ENCODE assay signal across 9 mouse cellular contexts in genomic region chr13:21180551-21181530, GRCm38 (mm10). TPM values are rescaled to one million over a fixed set of nuclear protein-coding genes. Genes with fewer than 3 reads are reported as not detected.
DNase-seq lines count a peak whose midpoint lies in the region; ATAC-seq and TF ChIP-seq lines count a peak whose summit lies in the region.
"Had no signal": no experiment of that assay in that cellular context is flagged by ENCODE, and none has a peak within 500 bp of the region (broad histone marks: within the 10 kb centered on the region; RNA-seq: fewer than 3 reads in every experiment).

No protein-coding gene starts in this region.

- H3K4me3 ChIP-seq in heart, adult 2 months: peak overlapping the region; percentile 94
- peak overlapping the region; percentile 98 for H3K4me3 ChIP-seq in kidney, postnatal 0 days (replicated peaks; ENCODE audit: low read depth, low read length)

- peaks cover 1% of the 10 kb centered on the region for H3K4me1 ChIP-seq in heart, adult 2 months (ENCODE audit: control insufficient read depth, insufficient read depth, low read length)
- peaks cover 9% of the 10 kb centered on the region for H3K4me1 ChIP-seq in kidney, postnatal 0 days (replicated peaks; ENCODE audit: insufficient read depth, low read length)

- TF ChIP-seq POLR2A in heart, adult 2 months (IDR thresholded peaks at IDR 0.05; ENCODE audit: insufficient read depth, low read depth, low read length): no peak

- peak; percentile 43 to 66 for DNase-seq in CD8-positive naive resting alpha-beta T cell, adult 2 months (ENCODE audit: low read depth in 2 of 2, low spot score in 2 of 2)
- DNase-seq in embryo, embryonic 11 days: peak; percentile 78
- DNase-seq in heart, adult 2 months: peak; percentile 70 to 77
- DNase-seq in kidney, postnatal 0 days (ENCODE audit: low spot score): peak; percentile 61
- peak; percentile 64 for DNase-seq in lung, postnatal 10 days
- peak; percentile 73 for DNase-seq in retina, embryonic 14.5 days (ENCODE audit: low spot score)
- DNase-seq in yolk sac, embryonic 10.5 days (ENCODE audit: low spot score): peak; percentile 60

- peak overlapping the region; percentile 97 for H3K27ac ChIP-seq in heart, adult 2 months
- H3K27ac ChIP-seq in kidney, postnatal 0 days: peak overlapping the region; percentile 95

- ATAC-seq in activated CD4-positive, CD25-positive, alpha-beta regulatory T cell, adult 4 months: peak; percentile 48
- peak; percentile 44 for ATAC-seq in kidney, postnatal 0 days (replicated peaks; ENCODE audit: low FRiP score, low read depth)

- H3K4me2 ChIP-seq in kidney, postnatal 0 days (ENCODE audit: low read length): peak overlapping the region; percentile 59

- H3K79me2 ChIP-seq in heart, adult 2 months (replicated peaks; ENCODE audit: control insufficient read depth, insufficient read depth, low read length): 0 out of 2 replicates have a peak, but pooled peaks cover 1% of the 10 kb centered on the region

- 1% methylated on average over 71 of the region's 71 CpGs for WGBS in heart, adult 2 months
- under 1% methylated on average over 71 of the region's 71 CpGs for WGBS in kidney, postnatal 0 days

- H3K9me3 ChIP-seq in kidney, postnatal 0 days (replicated peaks; ENCODE audit: low read length): no peaks in the 10 kb centered on the region

- H3K9ac ChIP-seq in heart, adult 2 months (ENCODE audit: low read depth, low read length): peak overlapping the region; percentile 77
- H3K9ac ChIP-seq in kidney, postnatal 0 days (ENCODE audit: low read depth, low read length): peak overlapping the region; percentile 89

- intact Hi-C loops in heart, adult 2 months (cut with DNase I): loop anchor here (1.0 to 5.0 kb wide), 2 partner anchors 19 to 146 kb away; no protein-coding TSS in a partner anchor

- peaks cover 5% of the 10 kb centered on the region for H3K36me3 ChIP-seq in heart, adult 2 months (ENCODE audit: control insufficient read depth, insufficient read depth, low read length)
- H3K36me3 ChIP-seq in kidney, postnatal 0 days (ENCODE audit: insufficient read depth, low read length): peaks cover 28% of the 10 kb centered on the region

- no peaks in the 10 kb centered on the region for H3K27me3 ChIP-seq in heart, adult 2 months (ENCODE audit: control insufficient read depth, insufficient read depth, low read length)
- no peaks in the 10 kb centered on the region for H3K27me3 ChIP-seq in kidney, postnatal 0 days (ENCODE audit: insufficient read depth, low read length)

- TF ChIP-seq CTCF in heart, adult 2 months (IDR thresholded peaks at IDR 0.05): no peak
- TF ChIP-seq CTCF in kidney, postnatal 0 days (IDR thresholded peaks at IDR 0.05; ENCODE audit: low read depth): no peak

- TF ChIP-seq EP300 in heart, adult 2 months (IDR thresholded peaks at IDR 0.05; ENCODE audit: insufficient read depth, low read depth, low read length): no peak

RNA-seq across cellular contexts. Expression of gene Trim27, which starts 1.6 kb away (rescaled TPM):
- 10 to 100 TPM; 16.2 to 18.4 TPM for polyA plus RNA-seq in activated CD4-positive, CD25-positive, alpha-beta regulatory T cell, adult 4 months (2017; shearing (Covaris generic))
- total RNA-seq in heart, adult 2 months (2021): 10 to 100 TPM; 18.8 to 19.8 TPM
- 13.5 and 17.2 TPM in 2 replicates for polyA plus RNA-seq in heart, adult 2 months (2012; rRNA removed)
- polyA plus RNA-seq in kidney, postnatal 0 days (2015; fragmentation: Nextera tagmentation; extraction: Ambion mirVana): 101 and 103 TPM in 2 replicates

RNA-seq across cellular contexts. Expression of gene Olfr1368, which starts 35.2 kb away (rescaled TPM):
- polyA plus RNA-seq in activated CD4-positive, CD25-positive, alpha-beta regulatory T cell, adult 4 months (2017; shearing (Covaris generic)): not detected
- not detected for total RNA-seq in heart, adult 2 months (2021)
- not detected in 2 replicates for polyA plus RNA-seq in heart, adult 2 months (2012; rRNA removed)
- not detected in 2 replicates for polyA plus RNA-seq in kidney, postnatal 0 days (2015; fragmentation: Nextera tagmentation; extraction: Ambion mirVana)
- total RNA-seq: left cerebral cortex, adult 18-20 months had no signal

RNA-seq across cellular contexts. Expression of gene Olfr263, which starts 51.4 kb away (rescaled TPM):
- not detected for polyA plus RNA-seq in activated CD4-positive, CD25-positive, alpha-beta regulatory T cell, adult 4 months (2017; shearing (Covaris generic))
- not detected for total RNA-seq in heart, adult 2 months (2021)
- polyA plus RNA-seq in heart, adult 2 months (2012; rRNA removed): not detected in 2 replicates
- polyA plus RNA-seq in kidney, postnatal 0 days (2015; fragmentation: Nextera tagmentation; extraction: Ambion mirVana): not detected in 2 replicates
- total RNA-seq: left cerebral cortex, adult 18-20 months had no signal

Comparison
In these comparisons a context has a peak if more than half of its experiments do, and no peak if none do; other contexts are left out.
1. Peak in every context shown above with its lines: DNase-seq, ATAC-seq, H3K4me3 ChIP-seq and H3K27ac ChIP-seq.